Mouse (Mus musculus): Measurements from ENCODE around the gene Zfp365. TPM values are rescaled to one million over a fixed set of nuclear protein-coding genes. Genes with fewer than 3 reads are reported as not detected.
A peak's percentile ranks its signal among the peaks of the same experiment; 100 is the strongest.

The Zfp365 gene
- polyA plus RNA-seq, 1 experiment = 0.14 TPM

DNA sequence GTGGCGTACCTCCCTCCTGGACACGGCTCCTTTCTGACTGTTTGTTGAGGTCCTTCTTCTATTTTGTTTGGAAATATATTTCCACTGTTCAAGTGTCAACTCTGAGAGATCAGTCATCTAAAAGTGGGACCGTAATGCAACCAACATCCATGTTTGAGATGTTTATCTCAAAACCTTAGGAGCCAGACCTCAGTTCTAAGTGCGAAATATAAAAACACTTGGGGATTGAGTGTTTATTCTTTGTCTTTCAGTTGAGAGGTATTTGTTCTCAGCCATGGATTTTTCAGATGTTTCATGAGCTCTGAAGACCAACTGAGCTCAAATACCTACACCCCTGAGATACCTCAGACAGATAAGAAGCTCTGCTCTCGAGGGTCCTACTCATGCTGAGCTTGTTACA is 25.3 kb upstream of the Zfp365 start:
- H3K4me1 ChIP-seq (ENCODE audit: control insufficient read depth, insufficient read depth, low read length) = no peaks in the 10 kb centered on the region
- no peaks in the 10 kb centered on the region for H3K27me3 ChIP-seq (replicated peaks; ENCODE audit: control insufficient read depth, insufficient read depth, low read length)
- DNase-seq = no peak
- no peak overlapping the region for H3K27ac ChIP-seq (ENCODE audit: insufficient read depth, low read depth, low read length)
- no peak for TF ChIP-seq POLR2A (IDR thresholded peaks at IDR 0.05; ENCODE audit: low read depth, low read length)
- no peak for TF ChIP-seq CTCF (conservative IDR thresholded peaks at IDR 0.05; ENCODE audit: insufficient read depth, insufficient read length, low read depth, low read length)
- H3K4me3 ChIP-seq (ENCODE audit: insufficient read depth, low read depth, low read length) = no peak overlapping the region
- H3K36me3 ChIP-seq (ENCODE audit: control insufficient read depth, insufficient read depth, low read length) = no peaks in the 10 kb centered on the region
- 90% methylated on average over 5 of the region's 5 CpGs for WGBS

- Histone ChIP-seq H3K4me1 (ENCODE audit: control insufficient read depth, insufficient read depth, low read length) (no peaks in the 10 kb centered on the region), H3K27me3 (replicated peaks; ENCODE audit: control insufficient read depth, insufficient read depth, low read length) (no peaks in the 10 kb centered on the region), H3K27ac (ENCODE audit: insufficient read depth, low read depth, low read length) (no peak overlapping the region), H3K36me3 (ENCODE audit: control insufficient read depth, insufficient read depth, low read length) (no peaks in the 10 kb centered on the region), H3K4me3 (ENCODE audit: insufficient read depth, low read depth, low read length) (no peak overlapping the region)
- 66% methylated on average over 4 of the region's 4 CpGs for WGBS
- no peak for TF ChIP-seq CTCF (conservative IDR thresholded peaks at IDR 0.05; ENCODE audit: insufficient read depth, insufficient read length, low read depth, low read length)
- TF ChIP-seq POLR2A (IDR thresholded peaks at IDR 0.05; ENCODE audit: low read depth, low read length) = no peak
- peak; percentile 1 for DNase-seq
These were observed 24.5 kb upstream of the Zfp365 start for GRCm38 (mm10) chr10:67936944-67937343.

DNA sequence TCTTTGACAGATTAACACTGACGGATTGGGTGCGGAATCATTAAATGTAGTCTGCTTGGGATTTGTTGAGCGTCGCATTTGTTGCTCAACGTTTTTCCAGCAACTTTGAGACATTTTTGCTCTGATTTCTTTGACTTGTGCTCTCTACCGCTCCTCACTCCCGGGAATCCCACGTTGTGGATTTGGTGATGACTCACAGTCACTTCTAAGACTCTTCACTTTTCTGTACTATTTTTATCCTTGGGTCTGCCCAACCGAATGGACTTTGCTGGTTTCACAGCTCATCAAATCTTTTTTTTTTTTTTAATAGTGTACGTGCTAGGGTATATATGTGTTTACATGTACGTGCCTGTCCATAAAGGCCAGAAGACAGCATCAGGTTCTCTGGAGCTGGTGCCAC is 20.3 kb upstream of the Zfp365 start:
- no peak overlapping the region for H3K27ac ChIP-seq (ENCODE audit: insufficient read depth, low read depth, low read length)
- DNase-seq = no peak
- H3K4me3 ChIP-seq (ENCODE audit: insufficient read depth, low read depth, low read length) = no peak overlapping the region
- no peaks in the 10 kb centered on the region for H3K4me1 ChIP-seq (ENCODE audit: control insufficient read depth, insufficient read depth, low read length)
- WGBS = 91% methylated on average over 11 of the region's 11 CpGs
- H3K27me3 ChIP-seq (replicated peaks; ENCODE audit: control insufficient read depth, insufficient read depth, low read length) = no peaks in the 10 kb centered on the region
- no peaks in the 10 kb centered on the region for H3K36me3 ChIP-seq (ENCODE audit: control insufficient read depth, insufficient read depth, low read length)
- TF ChIP-seq CTCF (conservative IDR thresholded peaks at IDR 0.05; ENCODE audit: insufficient read depth, insufficient read length, low read depth, low read length) = no peak
- no peak for TF ChIP-seq POLR2A (IDR thresholded peaks at IDR 0.05; ENCODE audit: low read depth, low read length)

GRCm38 (mm10) chr10:67931328-67931727 is 18.9 kb upstream of the Zfp365 start:
- Histone ChIP-seq H3K4me3 (ENCODE audit: insufficient read depth, low read depth, low read length) (no peak overlapping the region), H3K27me3 (replicated peaks; ENCODE audit: control insufficient read depth, insufficient read depth, low read length) (no peaks in the 10 kb centered on the region), H3K4me1 (ENCODE audit: control insufficient read depth, insufficient read depth, low read length) (no peaks in the 10 kb centered on the region), H3K36me3 (ENCODE audit: control insufficient read depth, insufficient read depth, low read length) (no peaks in the 10 kb centered on the region), H3K27ac (ENCODE audit: insufficient read depth, low read depth, low read length) (no peak overlapping the region)
- DNase-seq = no peak
- WGBS = 83% methylated on average over 4 of the region's 4 CpGs
- TF ChIP-seq POLR2A (IDR thresholded peaks at IDR 0.05; ENCODE audit: low read depth, low read length) = no peak
- TF ChIP-seq CTCF (conservative IDR thresholded peaks at IDR 0.05; ENCODE audit: insufficient read depth, insufficient read length, low read depth, low read length) = no peak

GRCm38 (mm10) chr10:67928584-67928983 is 16.1 kb upstream of the Zfp365 start:
- no peaks in the 10 kb centered on the region for H3K27me3 ChIP-seq (replicated peaks; ENCODE audit: control insufficient read depth, insufficient read depth, low read length)
- no peak overlapping the region for H3K27ac ChIP-seq (ENCODE audit: insufficient read depth, low read depth, low read length)
- no peak for DNase-seq
- H3K36me3 ChIP-seq (ENCODE audit: control insufficient read depth, insufficient read depth, low read length) = no peaks in the 10 kb centered on the region
- H3K4me1 ChIP-seq (ENCODE audit: control insufficient read depth, insufficient read depth, low read length) = no peaks in the 10 kb centered on the region
- no peak overlapping the region for H3K4me3 ChIP-seq (ENCODE audit: insufficient read depth, low read depth, low read length)
- 84% methylated on average over 7 of the region's 7 CpGs for WGBS
- TF ChIP-seq POLR2A (IDR thresholded peaks at IDR 0.05; ENCODE audit: low read depth, low read length) = no peak
- TF ChIP-seq CTCF (conservative IDR thresholded peaks at IDR 0.05; ENCODE audit: insufficient read depth, insufficient read length, low read depth, low read length) = no peak

GRCm38 (mm10) chr10:67927718-67928455 is 15.4 kb upstream of the Zfp365 start:
- Histone ChIP-seq H3K27ac (ENCODE audit: insufficient read depth, low read depth, low read length) (no peak overlapping the region), H3K36me3 (ENCODE audit: control insufficient read depth, insufficient read depth, low read length) (no peaks in the 10 kb centered on the region), H3K4me1 (ENCODE audit: control insufficient read depth, insufficient read depth, low read length) (no peaks in the 10 kb centered on the region), H3K4me3 (ENCODE audit: insufficient read depth, low read depth, low read length) (no peak overlapping the region), H3K27me3 (replicated peaks; ENCODE audit: control insufficient read depth, insufficient read depth, low read length) (no peaks in the 10 kb centered on the region)
- 79% methylated on average over 8 of the region's 8 CpGs for WGBS
- no peak for DNase-seq
- no peak for TF ChIP-seq POLR2A (IDR thresholded peaks at IDR 0.05; ENCODE audit: low read depth, low read length)

GRCm38 (mm10) chr10:67924030-67924429 is 11.6 kb upstream of the Zfp365 start:
- H3K36me3 ChIP-seq (ENCODE audit: control insufficient read depth, insufficient read depth, low read length) = no peaks in the 10 kb centered on the region
- 58% methylated on average over 7 of the region's 7 CpGs for WGBS
- no peak for DNase-seq
- H3K4me1 ChIP-seq (ENCODE audit: control insufficient read depth, insufficient read depth, low read length) = no peaks in the 10 kb centered on the region
- TF ChIP-seq CTCF (conservative IDR thresholded peaks at IDR 0.05; ENCODE audit: insufficient read depth, insufficient read length, low read depth, low read length) (peak; percentile 34), POLR2A (IDR thresholded peaks at IDR 0.05; ENCODE audit: low read depth, low read length) (no peak)
- H3K4me3 ChIP-seq (ENCODE audit: insufficient read depth, low read depth, low read length) = no peak overlapping the region
- no peak overlapping the region for H3K27ac ChIP-seq (ENCODE audit: insufficient read depth, low read depth, low read length)
- no peaks in the 10 kb centered on the region for H3K27me3 ChIP-seq (replicated peaks; ENCODE audit: control insufficient read depth, insufficient read depth, low read length)

All from kidney, adult 2 months (tissue).